Mouse (Mus musculus) ES-Bruce4 (cell line): Measurements from ENCODE around the gene Zmynd19.

Source experiments
- CTCF ChIP-seq: IDR thresholded peaks from one replicate; pipeline ENCODE4 v1.8.1; 2011; ENCODE audit warnings: low read depth, low read length
- POLR2A ChIP-seq: IDR thresholded peaks from one replicate; pipeline ENCODE4 v1.8.1; 2011; ENCODE audit warnings: low read length; ENCODE audit not compliant: insufficient read depth

- TF ChIP-seq CTCF = no peak
- TF ChIP-seq POLR2A = no peak
These were observed 57.2 kb downstream of the Zmynd19 start for GRCm38 (mm10) chr2:25006767-25007166.
